Mouse (Mus musculus) large intestine, adult 2 months (tissue): Measurements from ENCODE around the gene Olfr1280. TPM values are rescaled to one million over a fixed set of nuclear protein-coding genes. Genes with fewer than 3 reads are reported as not detected.
"Not testable (repeated sequence)": the region's sequence is repeated elsewhere in the genome, so short reads cannot be mapped to it uniquely, and the experiment has no call there.

Source experiments
- DNase-seq: peaks from one replicate; pipeline ENCODE4 v3.0.0-alpha.2; 2012; ENCODE audit warnings: low read depth, low spot score
- whole genome bisulfite sequencing: fragments of 180-500 bp; shearing (Covaris S2); methylation state at CpG from one replicate; pipeline ENCODE4 v1.1.7; 2018; 5-methylcytosine and 5-hydroxymethylcytosine counted together
- polyA plus RNA-seq: library from polyadenylated mRNA; depleted of rRNA; stranded (reverse); fragments of >200 nt; gene quantifications from 2 replicates; pipeline ENCODE4 v1.2.3, GENCODE M21; 2012; rRNA removed

The Olfr1280 gene
- polyA plus RNA-seq: not detected in 2 replicates

- DNase-seq: no peak
Measured at GRCm38 (mm10) chr2:111313717-111314116, at the start of gene Olfr1280. TSS of gene Olfr1280 (plus strand) at chr2:111314017.

DNA sequence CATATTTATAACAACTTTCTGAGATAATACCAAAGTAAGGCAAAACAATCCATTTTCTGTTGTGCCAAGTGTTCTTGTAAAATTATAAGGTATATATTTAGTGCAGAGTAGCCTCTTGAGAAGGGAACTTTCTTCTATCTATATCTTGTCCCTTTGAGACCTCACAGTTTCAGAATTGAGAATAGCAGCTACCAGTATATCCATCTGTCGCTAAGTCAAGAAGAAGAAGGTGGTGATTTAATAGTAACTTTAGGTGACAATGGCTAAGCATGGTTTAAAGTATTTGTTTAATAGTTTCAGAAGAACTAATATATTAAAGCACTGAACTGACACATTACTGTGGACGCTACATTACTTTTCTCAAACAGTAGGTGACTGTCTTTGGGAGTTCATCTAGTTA lies 39.8 kb upstream of the Olfr1280 start, which contains the start of gene Olfr1277:
Gene Olfr1277 (minus strand): TSS at position 101 of the 400 bp plus-strand sequence.
- WGBS: 69% methylated on average over 2 of the region's 2 CpGs
- DNase-seq: no peak

DNA sequence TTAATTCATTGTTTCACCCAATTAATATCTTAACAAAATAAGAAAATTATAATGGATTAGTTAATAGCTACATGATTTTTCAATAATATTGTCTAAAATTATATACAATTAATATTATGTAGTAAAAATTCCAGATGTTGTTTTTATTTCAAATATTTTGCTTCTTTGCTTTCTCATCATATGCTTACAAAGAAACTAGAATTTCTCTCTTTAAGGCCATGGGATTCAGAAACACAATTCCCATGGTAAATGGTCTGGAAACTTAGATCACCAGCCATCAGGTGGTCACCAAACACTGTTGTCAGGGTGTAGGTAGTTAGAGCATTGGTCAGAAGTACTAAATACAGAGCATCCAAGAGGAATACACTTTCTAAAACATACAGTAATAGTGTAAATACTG lies 24.0 kb upstream of the Olfr1280 start, which contains the start of gene Olfr1278:
Gene Olfr1278 (plus strand): TSS at position 301 of the 400 bp plus-strand sequence.
- DNase-seq: no peak

DNA sequence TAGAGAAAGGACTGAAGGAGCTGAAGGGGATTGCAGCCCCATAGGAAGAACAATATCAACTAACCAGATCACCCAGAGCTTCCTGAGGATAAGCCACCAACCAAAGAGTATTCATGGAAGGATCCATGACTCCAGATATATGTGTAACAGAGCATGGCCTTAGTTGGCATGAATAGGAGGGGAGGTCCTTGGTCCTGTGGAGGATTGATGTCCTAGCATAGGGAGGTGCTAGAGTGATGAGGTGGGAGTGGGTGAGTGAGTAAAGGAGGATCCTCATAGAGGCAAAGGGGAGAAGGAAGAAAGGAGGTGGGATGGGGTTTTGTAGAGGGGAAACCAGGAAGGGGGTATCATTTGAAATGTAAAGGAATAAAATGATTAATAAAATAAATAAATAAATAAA lies 15.3 kb upstream of the Olfr1280 start:
- DNase-seq: no peak

DNA sequence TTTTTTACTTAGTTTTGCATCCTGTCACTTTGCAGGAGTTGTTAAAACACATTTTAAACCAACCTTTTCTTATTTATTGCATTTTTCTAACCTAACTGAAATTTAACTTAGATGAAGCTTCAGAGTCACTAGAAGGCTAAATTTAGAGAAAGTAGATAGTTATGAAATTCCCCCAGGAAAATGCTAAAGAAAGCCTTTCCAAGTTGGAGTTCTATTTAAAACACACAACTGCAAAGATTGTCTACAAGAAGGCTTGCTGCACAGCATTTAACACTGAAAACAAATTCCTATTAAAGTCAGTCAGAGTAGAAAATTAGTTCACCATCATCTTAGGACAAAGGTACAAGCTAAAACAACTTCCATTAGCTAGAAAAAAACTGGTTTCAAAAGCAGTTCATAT lies 13.4 kb upstream of the Olfr1280 start, which contains the start of gene Olfr1279:
Gene Olfr1279 (plus strand): TSS at position 262 of the 400 bp plus-strand sequence.
- DNase-seq: no peak

DNA sequence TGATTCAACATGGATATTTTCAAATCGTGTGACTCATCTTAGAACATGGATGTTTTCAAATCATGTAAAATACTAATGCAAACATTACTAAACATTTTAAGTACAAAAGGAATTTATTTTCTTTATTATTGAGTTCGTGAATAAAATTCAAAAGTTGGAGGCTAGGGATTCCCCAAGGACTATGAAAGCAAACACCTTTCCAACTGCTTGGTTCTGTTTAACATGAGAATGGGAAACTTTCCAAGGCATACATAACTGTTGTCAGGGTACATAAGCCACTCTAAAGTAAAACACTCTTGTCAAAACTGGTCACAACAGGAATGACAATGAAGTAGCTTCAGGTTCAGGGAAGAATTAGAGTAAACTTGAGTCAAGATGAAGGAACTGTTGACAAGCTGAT lies 12.4 kb downstream of the Olfr1280 start, which contains the start of gene Olfr1281:
Gene Olfr1281 (plus strand): TSS at position 301 of the 400 bp plus-strand sequence.
- no peak for DNase-seq
- 66% methylated on average over 2 of the region's 2 CpGs for WGBS

DNA sequence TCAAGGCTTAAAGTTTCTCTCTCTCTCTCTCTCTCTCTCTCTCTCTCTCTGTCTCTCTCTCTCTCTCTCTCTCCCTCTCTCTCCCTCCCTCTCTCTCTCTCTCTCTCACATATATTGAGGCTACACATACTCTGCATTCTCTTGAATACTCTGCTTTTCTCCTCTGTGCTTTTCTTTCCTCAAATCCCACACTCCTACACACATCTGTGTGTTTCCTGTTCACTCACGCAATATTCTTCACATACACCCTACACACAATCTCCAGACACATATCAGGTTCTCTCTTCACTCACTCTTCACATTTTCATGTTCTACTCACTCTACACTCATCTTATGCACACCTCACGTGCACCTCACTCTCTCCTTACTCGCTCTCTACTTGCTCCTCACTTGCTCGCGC lies 19.9 kb downstream of the Olfr1280 start:
- not testable (repeated sequence) for DNase-seq
- WGBS: 86% methylated on average over 5 of the region's 5 CpGs

GRCm38 (mm10) chr2:111335976-111336375 lies 22.2 kb downstream of the Olfr1280 start, which contains the start of gene Olfr1282:
TSS of gene Olfr1282 (minus strand) at chr2:111336076.
- 63% methylated on average over 2 of the region's 2 CpGs for WGBS
- DNase-seq: no peak

DNA sequence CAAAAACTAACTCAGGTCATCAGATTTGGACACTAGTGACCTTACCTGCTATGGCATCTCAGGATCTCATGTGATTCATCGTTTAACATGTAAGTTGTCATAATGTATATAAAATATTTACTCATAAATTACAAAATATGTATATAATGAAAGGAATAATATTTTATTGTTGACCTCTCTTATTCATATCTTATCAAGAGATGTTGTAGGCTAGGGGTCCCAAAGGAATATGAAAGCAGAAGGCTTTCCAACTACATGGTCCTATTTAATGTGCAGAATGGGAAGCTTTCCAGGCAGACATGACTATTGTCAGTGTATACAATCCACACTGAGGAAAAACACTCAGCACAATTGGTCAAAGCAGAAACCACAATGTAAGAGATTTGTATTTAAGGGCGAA lies 52.7 kb downstream of the Olfr1280 start, which contains the start of gene Olfr1283:
Gene Olfr1283 (plus strand): TSS at position 301 of the 400 bp plus-strand sequence.
- 68% methylated on average over 2 of the region's 2 CpGs for WGBS
- DNase-seq: no peak

- WGBS: 83% methylated on average over 1 of the region's 1 CpGs
- DNase-seq: no peak
Measured at GRCm38 (mm10) chr2:111375222-111375621, 61.4 kb downstream of the Olfr1280 start, which contains the start of gene Olfr1284. TSS of gene Olfr1284 (plus strand) at chr2:111375522.

Other genes with a start within 250 kb of the Olfr1280 start
- gene Gm13941, start 208.0 kb upstream of the Olfr1280 start, polyA plus RNA-seq: not detected in 2 replicates
- gene Gm15130, start 161.1 kb upstream of the Olfr1280 start, polyA plus RNA-seq: not detected in 2 replicates
- gene 4930430A15Rik, start 84.4 kb upstream of the Olfr1280 start, polyA plus RNA-seq: not detected in 2 replicates
- not detected in 2 replicates for gene Olfr1275, start 78.7 kb upstream of the Olfr1280 start, polyA plus RNA-seq
- gene Olfr1276, start 59.5 kb upstream of the Olfr1280 start, polyA plus RNA-seq: not detected in 2 replicates
- not detected in 2 replicates for gene Olfr1277, start 39.9 kb upstream of the Olfr1280 start, polyA plus RNA-seq
- not detected in 2 replicates for gene Olfr1278, start 23.9 kb upstream of the Olfr1280 start, polyA plus RNA-seq
- not detected in 2 replicates for gene Olfr1279, start 13.4 kb upstream of the Olfr1280 start, polyA plus RNA-seq
- gene Olfr1281, start 12.5 kb downstream of the Olfr1280 start, polyA plus RNA-seq: not detected in 2 replicates
- gene Olfr1282, start 22.1 kb downstream of the Olfr1280 start, polyA plus RNA-seq: not detected in 2 replicates
- gene Olfr1283, start 52.8 kb downstream of the Olfr1280 start, polyA plus RNA-seq: not detected in 2 replicates
- not detected in 2 replicates for gene Olfr1284, start 61.5 kb downstream of the Olfr1280 start, polyA plus RNA-seq
- not detected in 2 replicates for gene Olfr1286, start 109.1 kb downstream of the Olfr1280 start, polyA plus RNA-seq
- gene Olfr1287, start 135.1 kb downstream of the Olfr1280 start, polyA plus RNA-seq: not detected in 2 replicates
- not detected in 2 replicates for gene Olfr1288, start 160.1 kb downstream of the Olfr1280 start, polyA plus RNA-seq
- not detected in 2 replicates for gene Olfr1289, start 166.8 kb downstream of the Olfr1280 start, polyA plus RNA-seq
- not detected in 2 replicates for gene Olfr1290, start 179.8 kb downstream of the Olfr1280 start, polyA plus RNA-seq
- not detected in 2 replicates for gene Olfr1291-ps1, start 183.2 kb downstream of the Olfr1280 start, polyA plus RNA-seq
- gene Olfr1293-ps, start 211.2 kb downstream of the Olfr1280 start, polyA plus RNA-seq: not detected in 2 replicates
- gene Olfr1294, start 226.3 kb downstream of the Olfr1280 start, polyA plus RNA-seq: not detected in 2 replicates